Mouse (Mus musculus) brain, embryonic 14.5 days (tissue): ENCODE measurements around the gene Dlx6.

Experiments used
- CTCF ChIP-seq: fragments of 200-500 bp; IDR thresholded peaks from 2 replicates; pipeline ENCODE4 v1.5.1; 2012; ENCODE audit warnings: inconsistent platforms, mild to moderate bottlenecking, moderate library complexity, borderline replicate concordance; ENCODE audit not compliant: insufficient read depth, insufficient read length; ENCODE audit errors: extremely low read depth
- POLR2A ChIP-seq: fragments of 200-500 bp; IDR thresholded peaks from 2 replicates; pipeline ENCODE4 v1.6.1; 2012; ENCODE audit warnings: mild to moderate bottlenecking, inconsistent platforms, borderline replicate concordance; ENCODE audit not compliant: poor library complexity, insufficient read depth, insufficient read length, severe bottlenecking; ENCODE audit errors: extremely low read depth

GRCm38 (mm10) chr6:6826861-6827260, 36.3 kb upstream of the Dlx6 start:
- TF ChIP-seq CTCF (no peak), POLR2A (no peak)
